Mouse (Mus musculus): ENCODE results near the gene Gm42688.

The Gm42688 gene

GRCm38 (mm10) chr6:83138056-83138455, 36.6 kb downstream of the Gm42688 start:
- no peak for DNase-seq (ENCODE audit: extremely low read depth, low read depth)

- no peak for DNase-seq (ENCODE audit: extremely low read depth, low read depth)
These were observed 38.6 kb downstream of the Gm42688 start for GRCm38 (mm10) chr6:83140044-83140443.

- DNase-seq (ENCODE audit: extremely low read depth, low read depth) = no peak
These were observed 40.2 kb downstream of the Gm42688 start for GRCm38 (mm10) chr6:83141636-83142035.

GRCm38 (mm10) chr6:83142211-83142731, 40.9 kb downstream of the Gm42688 start:
- DNase-seq (ENCODE audit: extremely low read depth, low read depth) = no peak

- no peak for DNase-seq (ENCODE audit: extremely low read depth, low read depth)
These were observed 41.5 kb downstream of the Gm42688 start for GRCm38 (mm10) chr6:83142886-83143285.

- DNase-seq (ENCODE audit: extremely low read depth, low read depth) = no peak
These were observed 43.8 kb downstream of the Gm42688 start for GRCm38 (mm10) chr6:83145209-83145608.

GRCm38 (mm10) chr6:83145805-83146204, 44.4 kb downstream of the Gm42688 start:
- DNase-seq (ENCODE audit: extremely low read depth, low read depth) = no peak

- DNase-seq (ENCODE audit: extremely low read depth, low read depth) = no peak
These were observed 45.9 kb downstream of the Gm42688 start for GRCm38 (mm10) chr6:83147280-83147679.

GRCm38 (mm10) chr6:83151721-83152120, 50.3 kb downstream of the Gm42688 start:
- DNase-seq (ENCODE audit: extremely low read depth, low read depth) = no peak

GRCm38 (mm10) chr6:83153038-83153437, 51.6 kb downstream of the Gm42688 start:
- no peak for DNase-seq (ENCODE audit: extremely low read depth, low read depth)

- DNase-seq (ENCODE audit: extremely low read depth, low read depth) = no peak
These were observed 52.1 kb downstream of the Gm42688 start for GRCm38 (mm10) chr6:83153485-83153884.

GRCm38 (mm10) chr6:83155552-83156238, 54.3 kb downstream of the Gm42688 start:
- no peak for DNase-seq (ENCODE audit: extremely low read depth, low read depth)

- no peak for DNase-seq (ENCODE audit: extremely low read depth, low read depth)
These were observed 54.9 kb downstream of the Gm42688 start, which contains the start of the genes Wdr54 and 1700003E16Rik for GRCm38 (mm10) chr6:83156259-83156684. Gene Wdr54, minus strand, starts transcription at chr6:83156397. Gene 1700003E16Rik, plus strand, starts transcription at chr6:83156404.

- DNase-seq (ENCODE audit: extremely low read depth, low read depth) = peak; percentile 55
These were observed 58.0 kb downstream of the Gm42688 start for GRCm38 (mm10) chr6:83159456-83159855.

Data from MEL-GATA-1-ER (cell line).